Mouse (Mus musculus) cerebellum, adult 2 months (tissue): Measurements from ENCODE around the gene Setd3. TPM values are rescaled to one million over a fixed set of nuclear protein-coding genes. Genes with fewer than 3 reads are reported as not detected.
"Not testable (repeated sequence)": the region's sequence is repeated elsewhere in the genome, so short reads cannot be mapped to it uniquely, and the experiment has no call there.

Experiments
- DNase-seq, 2 experiments: peaks; one replicate each; pipeline ENCODE4 v3.0.0; 2021
- H3K27ac ChIP-seq: fragments of 200-500 bp; 2 replicates; pipeline ENCODE4 v1.5.1; 2012; ENCODE audit warnings: low read length, control low read depth, inconsistent platforms; ENCODE audit not compliant: insufficient read depth
- H3K27me3 ChIP-seq: fragments of 200-500 bp; 2 replicates; pipeline ENCODE4 v1.6.1; 2012; ENCODE audit warnings: inconsistent platforms, mild to moderate bottlenecking, low read length, moderate library complexity; ENCODE audit not compliant: control insufficient read depth, insufficient read depth
- H3K4me1 ChIP-seq: fragments of 200-500 bp; 2 replicates; pipeline ENCODE4 v1.6.1; 2011; ENCODE audit warnings: low read length; ENCODE audit not compliant: control insufficient read depth, insufficient read depth
- H3K4me3 ChIP-seq: fragments of 200-500 bp; replicated peaks from 2 replicates; pipeline ENCODE3; 2011; ENCODE audit warnings: mild to moderate bottlenecking, low read depth, low read length, control low read depth; ENCODE audit not compliant: insufficient read depth
- CTCF ChIP-seq: fragments of 200-500 bp; IDR thresholded peaks from 2 replicates; pipeline ENCODE4 v1.5.1; 2011; ENCODE audit warnings: low read depth, mild to moderate bottlenecking, control low read depth, low read length, moderate library complexity, borderline replicate concordance; ENCODE audit not compliant: insufficient read depth
- POLR2A ChIP-seq: fragments of 200-500 bp; IDR thresholded peaks from 2 replicates; pipeline ENCODE4 v1.6.1; 2011; ENCODE audit warnings: low read length, control low read depth, borderline replicate concordance; ENCODE audit not compliant: insufficient read depth
- WGBS: fragments of 180-500 bp; shearing (Covaris S2); methylation state at CpG from one replicate; pipeline ENCODE4 v1.1.7; 2018; 5-methylcytosine and 5-hydroxymethylcytosine counted together
- polyA plus RNA-seq: library from polyadenylated mRNA; depleted of rRNA; stranded (reverse); fragments of >200 nt; gene quantifications from 2 replicates; pipeline ENCODE4 v1.2.3, GENCODE M21; 2012

Setd3 gene
- polyA plus RNA-seq, 1 experiment = 122 TPM

DNA sequence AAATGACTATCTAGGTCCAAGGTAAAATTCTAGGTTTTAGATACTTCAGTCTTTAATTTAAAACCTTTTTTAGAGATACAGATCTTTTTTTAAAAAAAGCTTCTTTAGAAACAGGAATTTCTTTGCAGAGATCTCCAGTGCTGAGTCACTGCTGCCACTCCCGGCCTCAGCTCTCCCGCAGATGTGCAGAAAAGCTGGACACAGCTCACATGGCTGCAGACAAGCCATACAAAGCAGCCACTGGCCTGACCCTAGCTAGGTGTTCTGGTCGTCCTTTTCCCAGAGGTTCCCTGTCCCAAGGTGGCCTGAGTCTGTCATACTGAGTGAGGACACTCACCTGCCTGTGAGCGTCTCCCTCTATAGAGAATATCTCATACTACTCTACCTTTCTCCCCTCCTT is 69.4 kb downstream of the Setd3 start:
- Histone ChIP-seq H3K4me1 (no peaks in the 10 kb centered on the region), H3K4me3 (no peak overlapping the region), H3K27ac (no peak overlapping the region), H3K27me3 (no peaks in the 10 kb centered on the region)
- WGBS = 80% methylated on average over 4 of the region's 4 CpGs
- no peak for DNase-seq
- TF ChIP-seq CTCF (no peak), POLR2A (no peak)

DNA sequence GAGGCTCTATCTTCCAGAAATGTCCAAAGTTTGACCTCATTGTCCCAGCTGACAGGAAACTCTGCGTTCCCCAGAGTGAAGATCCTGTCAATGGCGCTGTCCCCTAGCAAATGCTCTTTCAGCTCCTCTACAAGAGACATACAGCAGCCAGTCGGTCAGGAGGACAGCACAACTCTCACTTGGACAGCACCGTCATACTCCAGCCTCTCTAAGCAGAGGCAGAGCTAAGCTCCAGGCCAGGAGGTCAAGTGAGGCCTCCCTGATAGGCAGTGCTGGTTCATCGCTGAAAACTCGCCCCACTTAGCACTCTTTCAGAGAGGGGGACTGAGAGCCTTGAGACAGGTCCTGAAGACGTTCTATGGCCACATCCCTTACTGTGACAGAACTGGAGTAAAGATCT is 70.5 kb downstream of the Setd3 start:
- not testable (repeated sequence) for H3K4me1 ChIP-seq, H3K4me3 ChIP-seq, DNase-seq, H3K27ac ChIP-seq, H3K27me3 ChIP-seq
- 80% methylated on average over 7 of the region's 7 CpGs for WGBS

DNA sequence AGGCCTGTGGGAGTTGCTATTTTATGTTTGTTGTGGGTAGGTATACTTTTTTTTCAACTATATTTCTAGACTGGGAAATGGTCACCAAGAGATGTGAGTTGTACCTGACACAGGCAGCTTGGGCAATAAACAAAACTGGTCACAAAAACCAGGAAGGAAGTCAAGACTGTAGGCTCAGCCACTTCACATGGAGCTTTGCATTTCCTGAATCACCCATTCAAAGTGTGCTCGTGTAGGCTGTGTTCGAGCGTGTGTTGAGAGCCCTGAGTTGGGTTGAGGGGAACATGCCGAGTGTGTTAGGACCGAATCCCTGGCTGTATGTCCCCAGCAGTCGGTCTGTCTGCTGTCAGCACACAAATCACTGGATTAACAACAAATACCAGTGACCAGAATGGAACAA is 75.8 kb downstream of the Setd3 start:
- Histone ChIP-seq H3K27me3 (no peaks in the 10 kb centered on the region), H3K4me1 (0 out of 2 replicates have a peak, but pooled peaks cover 5% of the 10 kb centered on the region), H3K27ac (no peak overlapping the region), H3K4me3 (no peak overlapping the region)
- no peak for DNase-seq
- no peak for TF ChIP-seq POLR2A
- TF ChIP-seq CTCF = no peak
- WGBS = 76% methylated on average over 6 of the region's 6 CpGs

DNA sequence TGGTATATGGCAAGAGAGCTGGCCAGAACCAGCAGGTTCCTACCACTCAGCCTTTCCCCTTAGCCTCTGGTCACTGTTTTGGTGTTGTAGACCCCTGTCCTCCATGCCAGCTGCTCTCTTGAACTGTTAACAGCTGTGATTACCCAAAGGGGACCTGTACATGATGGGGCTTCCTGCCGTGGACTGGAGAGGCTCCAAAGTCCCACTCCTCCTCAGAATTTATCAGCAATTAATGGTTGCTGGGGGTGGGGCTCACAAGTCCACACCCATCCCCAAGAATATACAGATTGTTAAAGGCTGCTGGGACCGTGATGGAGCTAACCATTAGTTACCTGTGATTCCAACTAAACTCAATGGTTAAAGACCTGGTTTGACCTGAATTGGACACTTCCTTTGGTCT is 77.0 kb downstream of the Setd3 start:
- DNase-seq = no peak
- 66% methylated on average over 2 of the region's 2 CpGs for WGBS
- Histone ChIP-seq H3K4me1 (0 out of 2 replicates have a peak, but pooled peaks cover 5% of the 10 kb centered on the region), H3K27me3 (no peaks in the 10 kb centered on the region), H3K27ac (no peak overlapping the region), H3K4me3 (no peak overlapping the region)
- TF ChIP-seq POLR2A = no peak

DNA sequence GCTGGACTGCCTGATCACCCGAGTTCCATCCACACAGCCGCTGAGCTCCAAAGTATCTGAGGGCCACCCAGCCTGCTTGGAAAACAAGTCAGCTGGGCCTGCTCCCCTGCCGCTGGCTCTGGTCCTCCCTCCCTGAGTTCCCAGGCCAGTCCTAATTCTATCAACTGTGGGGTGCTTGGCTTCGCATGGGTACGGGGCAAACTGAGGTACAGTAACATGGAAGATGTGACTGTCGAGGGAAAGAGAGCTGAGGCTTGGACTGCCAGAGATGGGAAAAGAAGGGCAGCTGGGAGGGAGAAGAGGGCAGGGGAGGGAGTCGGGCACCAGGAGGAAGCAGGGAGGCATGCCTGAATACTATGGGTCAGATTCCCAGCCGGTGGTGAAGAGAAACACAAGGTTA is 78.9 kb downstream of the Setd3 start:
- WGBS = 76% methylated on average over 8 of the region's 8 CpGs
- DNase-seq = no peak
- Histone ChIP-seq H3K4me3 (no peak overlapping the region), H3K27me3 (no peaks in the 10 kb centered on the region), H3K27ac (no peak overlapping the region), H3K4me1 (0 out of 2 replicates have a peak, but pooled peaks cover 5% of the 10 kb centered on the region)
- TF ChIP-seq CTCF = no peak
- no peak for TF ChIP-seq POLR2A

DNA sequence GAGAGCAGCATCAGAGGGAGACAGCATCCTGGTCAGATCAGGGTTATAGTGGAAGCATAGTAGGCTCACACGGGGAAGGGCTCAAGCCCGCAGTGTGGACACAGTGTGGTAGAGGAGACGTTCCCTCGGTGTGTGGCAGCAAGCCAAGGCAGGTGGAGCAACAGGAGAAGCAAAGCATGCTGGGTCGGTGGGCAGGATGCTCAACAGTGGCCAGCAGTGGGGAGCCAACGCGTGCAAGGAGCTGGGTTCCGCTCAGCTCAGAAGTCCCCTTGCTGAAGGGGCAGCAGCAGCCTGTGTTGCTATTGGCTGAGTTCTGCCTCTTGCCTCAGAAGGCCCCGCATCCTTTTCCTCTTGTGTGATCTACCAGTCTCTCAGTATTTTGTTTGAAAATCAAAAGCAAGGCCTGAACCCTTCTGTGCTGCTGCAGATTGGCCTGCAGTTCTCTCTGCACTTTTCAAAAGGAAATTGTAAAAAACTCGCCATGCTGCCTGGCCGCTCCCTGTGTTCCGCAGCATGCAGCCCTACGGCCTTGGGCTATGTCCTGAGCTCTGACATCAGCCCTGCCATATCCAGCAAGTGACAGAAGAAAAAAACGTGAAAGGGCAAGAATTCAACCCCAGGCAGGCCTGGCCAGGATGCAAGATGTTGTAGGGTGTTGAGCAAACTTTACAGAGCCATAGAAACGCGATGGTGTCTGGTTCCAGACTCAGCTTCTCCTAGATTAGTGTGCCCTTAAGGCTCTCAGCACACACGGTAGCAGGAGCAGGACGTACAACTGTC is 80.7 kb downstream of the Setd3 start:
- no peak for DNase-seq
- Histone ChIP-seq H3K4me3 (no peak overlapping the region), H3K4me1 (0 out of 2 replicates have a peak, but pooled peaks cover 5% of the 10 kb centered on the region), H3K27ac (no peak overlapping the region), H3K27me3 (no peaks in the 10 kb centered on the region)
- 68% methylated on average over 18 of the region's 18 CpGs for WGBS
- TF ChIP-seq POLR2A = no peak
- TF ChIP-seq CTCF = no peak

DNA sequence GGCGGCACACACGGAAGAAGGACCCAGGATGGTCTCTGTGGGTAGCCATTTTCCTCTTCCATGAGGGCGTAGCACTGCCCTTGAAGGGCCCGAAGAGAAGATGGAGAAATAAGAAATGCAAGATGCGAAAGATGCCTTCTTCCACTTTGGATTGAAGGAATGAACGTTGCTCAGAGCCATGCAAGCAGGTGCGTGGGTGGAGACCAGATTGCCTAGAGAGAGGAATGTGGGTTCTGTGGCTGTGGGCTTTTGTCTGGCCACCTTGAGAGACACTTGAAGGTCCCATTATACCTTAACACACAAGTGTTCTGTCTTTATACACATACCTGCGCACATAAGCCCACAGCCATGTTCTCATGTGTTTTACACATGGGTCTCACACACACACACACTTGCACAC is 81.5 kb downstream of the Setd3 start:
- H3K4me3 ChIP-seq = no peak overlapping the region
- H3K27me3 ChIP-seq = no peaks in the 10 kb centered on the region
- 93% methylated on average over 8 of the region's 8 CpGs for WGBS
- no peak for DNase-seq
- TF ChIP-seq CTCF (no peak), POLR2A (no peak)
- H3K27ac ChIP-seq = no peak overlapping the region
- 0 out of 2 replicates have a peak, but pooled peaks cover 5% of the 10 kb centered on the region for H3K4me1 ChIP-seq

DNA sequence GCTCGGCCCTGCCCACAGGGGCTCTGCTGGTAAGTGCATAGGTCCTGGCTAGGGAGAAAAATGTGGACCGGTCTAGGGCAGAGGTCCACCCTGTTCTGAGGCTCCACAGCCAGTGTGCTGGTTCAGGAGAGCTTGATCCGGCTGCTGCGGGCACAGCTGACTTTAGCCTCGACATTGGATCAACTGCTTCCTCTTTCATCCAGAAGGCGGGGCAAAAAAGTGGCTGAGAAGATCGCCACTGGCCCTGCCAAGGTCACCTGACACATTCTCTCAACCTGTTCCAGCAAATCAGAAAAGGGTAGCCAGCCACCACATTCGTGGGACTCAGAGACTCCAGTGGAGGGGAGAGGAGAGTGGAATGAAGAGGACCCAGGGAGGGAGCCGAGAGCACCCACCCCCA is 90.9 kb downstream of the Setd3 start:
- Histone ChIP-seq H3K4me1 (no peaks in the 10 kb centered on the region; the same call in 1 of the 2 replicates), H3K27ac (no peak overlapping the region), H3K27me3 (no peaks in the 10 kb centered on the region), H3K4me3 (no peak overlapping the region)
- TF ChIP-seq CTCF = no peak
- no peak for TF ChIP-seq POLR2A
- 75% methylated on average over 9 of the region's 9 CpGs for WGBS
- no peak for DNase-seq

DNA sequence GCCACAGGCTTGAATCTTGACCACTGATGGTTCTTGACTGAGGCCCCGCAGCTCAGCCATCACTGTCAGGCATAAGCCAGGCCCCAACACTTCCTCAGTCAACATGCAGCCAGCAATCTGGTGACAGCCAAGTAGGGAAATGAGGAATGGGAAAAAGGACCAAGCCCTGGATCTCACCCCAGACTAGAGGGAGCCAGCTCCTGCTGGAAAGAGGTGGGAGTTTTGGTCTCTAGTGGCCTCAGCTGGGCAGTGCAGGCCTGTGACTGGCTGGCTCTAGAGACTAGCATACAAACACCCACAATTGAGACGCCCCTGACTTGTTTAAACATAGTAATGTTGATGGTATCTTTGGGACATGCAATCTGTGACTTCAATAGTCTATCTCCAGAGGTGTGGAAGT is 91.6 kb downstream of the Setd3 start:
- TF ChIP-seq POLR2A (no peak), CTCF (no peak)
- 62% methylated on average over 2 of the region's 2 CpGs for WGBS
- no peaks in the 10 kb centered on the region; the same call in 1 of the 2 replicates for H3K4me1 ChIP-seq
- H3K27ac ChIP-seq = no peak overlapping the region
- H3K27me3 ChIP-seq = no peaks in the 10 kb centered on the region
- no peak for DNase-seq
- H3K4me3 ChIP-seq = no peak overlapping the region
